12 mouse cellular contexts compared by ENCODE assay signal in the genomic region with DNA sequence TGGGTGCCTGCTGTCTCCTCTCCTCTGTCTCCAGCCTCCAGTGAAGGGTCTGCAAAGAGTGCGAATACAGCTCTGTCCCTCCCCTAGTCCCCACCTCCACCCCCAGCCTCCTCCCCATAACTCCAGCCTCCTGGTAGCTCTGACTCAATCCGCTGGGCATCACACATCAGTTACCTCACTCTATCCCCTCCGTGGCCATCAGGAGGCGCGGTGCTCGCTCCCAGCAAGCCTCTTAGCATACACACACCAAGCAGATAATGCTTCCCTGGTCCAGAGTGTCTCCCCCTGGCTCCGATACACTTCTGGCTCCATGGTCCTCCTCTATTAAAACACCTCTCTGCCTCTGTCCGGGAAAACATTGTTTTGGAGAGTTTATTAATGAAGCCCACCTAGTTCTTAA. TPM values are rescaled to one million over a fixed set of nuclear protein-coding genes. Genes with fewer than 3 reads are reported as not detected.
DNase-seq lines count a peak whose midpoint lies in the region; ATAC-seq and TF ChIP-seq lines count a peak whose summit lies in the region.
"Had no signal": no experiment of that assay in that cellular context is flagged by ENCODE, and none has a peak within 500 bp of the region (broad histone marks: within the 10 kb centered on the region; RNA-seq: fewer than 3 reads in every experiment).

No protein-coding gene starts in this region.

- H3K27ac ChIP-seq in kidney, embryonic 14.5 days (ENCODE audit: low read depth, low read length), result no peak overlapping the region
- H3K27ac ChIP-seq in embryonic facial prominence, embryonic 13.5 days, result peak overlapping the region; percentile 85
- H3K27ac ChIP-seq in thymus, adult 2 months (ENCODE audit: control insufficient read depth, insufficient read depth, low read length), result no peak overlapping the region
- H3K27ac ChIP-seq: heart, embryonic 15.5 days had no signal

- no peaks in the 10 kb centered on the region for H3K27me3 ChIP-seq in kidney, embryonic 14.5 days (ENCODE audit: control insufficient read depth, insufficient read depth, low read length)
- H3K27me3 ChIP-seq in embryonic facial prominence, embryonic 13.5 days, result no peaks in the 10 kb centered on the region
- H3K27me3 ChIP-seq in thymus, adult 2 months (ENCODE audit: control insufficient read depth, insufficient read depth, low read length), result no peaks in the 10 kb centered on the region
- H3K27me3 ChIP-seq: heart, embryonic 15.5 days; Patski had no signal

- WGBS in kidney, embryonic 14.5 days, result 16% methylated on average over 8 of the region's 8 CpGs
- 11% methylated on average over 8 of the region's 8 CpGs for WGBS in embryonic facial prominence, embryonic 13.5 days
- 47% methylated on average over 8 of the region's 8 CpGs for WGBS in thymus, adult 2 months

- H3K9me3 ChIP-seq in kidney, embryonic 14.5 days (ENCODE audit: control insufficient read depth, low read length), result no peaks in the 10 kb centered on the region
- H3K9me3 ChIP-seq in embryonic facial prominence, embryonic 13.5 days, result no peaks in the 10 kb centered on the region
- H3K9me3 ChIP-seq: heart, embryonic 15.5 days; midbrain, embryonic 12.5 days had no signal

- ATAC-seq in kidney, embryonic 14.5 days (ENCODE audit: low FRiP score, low TSS enrichment), result peak; percentile 18; the same call in 1 of the 2 replicates
- ATAC-seq in embryonic facial prominence, embryonic 13.5 days (ENCODE audit: insufficient number of reproducible peaks, insufficient read depth, low FRiP score, low TSS enrichment, low read depth), result no peak
- ATAC-seq: Patski had no signal

- no peak overlapping the region for H3K4me3 ChIP-seq in kidney, embryonic 14.5 days (ENCODE audit: low read length)
- no peak overlapping the region for H3K4me3 ChIP-seq in embryonic facial prominence, embryonic 13.5 days
- H3K4me3 ChIP-seq in thymus, adult 2 months (ENCODE audit: control insufficient read depth, insufficient read depth, low read length), result no peak overlapping the region
- H3K4me3 ChIP-seq: heart, embryonic 15.5 days; midbrain, embryonic 12.5 days had no signal

- peaks cover 12% of the 10 kb centered on the region for H3K4me1 ChIP-seq in kidney, embryonic 14.5 days (ENCODE audit: control insufficient read depth, insufficient read depth, low read length)
- peaks cover 39% of the 10 kb centered on the region for H3K4me1 ChIP-seq in embryonic facial prominence, embryonic 13.5 days
- peaks cover 11% of the 10 kb centered on the region for H3K4me1 ChIP-seq in thymus, adult 2 months (replicated peaks; ENCODE audit: control insufficient read depth, insufficient read depth, low read length)

- H3K36me3 ChIP-seq in kidney, embryonic 14.5 days (ENCODE audit: control insufficient read depth, insufficient read depth, low read length), result no peaks in the 10 kb centered on the region
- no peaks in the 10 kb centered on the region for H3K36me3 ChIP-seq in embryonic facial prominence, embryonic 13.5 days
- H3K36me3 ChIP-seq in thymus, adult 2 months (ENCODE audit: control insufficient read depth, insufficient read depth, low read length), result no peaks in the 10 kb centered on the region
- H3K36me3 ChIP-seq: heart, embryonic 15.5 days; midbrain, embryonic 12.5 days had no signal

- no peak overlapping the region for H3K4me2 ChIP-seq in kidney, embryonic 14.5 days (replicated peaks; ENCODE audit: low read depth, low read length)
- H3K4me2 ChIP-seq in embryonic facial prominence, embryonic 13.5 days, result peak overlapping the region; percentile 5; the same call in 1 of the 2 replicates
- H3K4me2 ChIP-seq: heart, embryonic 15.5 days; midbrain, embryonic 12.5 days had no signal

- DNase-seq in kidney, postnatal 36 days, result no peak
- DNase-seq in 3T3-L1 (ENCODE audit: low read depth, low spot score), result peak; percentile 42
- peak; percentile 57 for DNase-seq in ES-CJ7 (ENCODE audit: low read depth, low spot score)
- DNase-seq in right cerebral cortex, postnatal 10 days (ENCODE audit: low spot score in 2 of 2), result no peak
- DNase-seq in right cerebral cortex, adult 2 months (ENCODE audit: low spot score in 2 of 2), result no peak
- DNase-seq in thymus, adult 2 months, result no peak
- DNase-seq: left cerebral cortex, postnatal 4 days had no signal

- TF ChIP-seq CTCF in thymus, adult 2 months (IDR thresholded peaks at IDR 0.05; ENCODE audit: borderline replicate concordance, control insufficient read depth, extremely low read depth, insufficient read depth, low read length, poor library complexity), result no peak

- TF ChIP-seq POLR2A in thymus, adult 2 months (IDR thresholded peaks at IDR 0.05; ENCODE audit: control insufficient read depth, extremely low read depth, insufficient read depth, low read length, poor library complexity), result no peak

- no peak overlapping the region for H3K9ac ChIP-seq in kidney, embryonic 14.5 days (ENCODE audit: low read depth, low read length)
- no peak overlapping the region for H3K9ac ChIP-seq in embryonic facial prominence, embryonic 13.5 days
- H3K9ac ChIP-seq: heart, embryonic 15.5 days had no signal

RNA-seq across cellular contexts. Expression of a gene that starts 17.5 kb away (rescaled TPM):
- polyA plus RNA-seq in kidney, embryonic 14.5 days (2014; fragmentation: Nextera tagmentation; extraction: Ambion mirVana), result 2.0 and 3.6 TPM in 2 replicates
- 2.6 and 3.9 TPM in 2 replicates for polyA plus RNA-seq in embryonic facial prominence, embryonic 13.5 days (2015; fragmentation: Nextera tagmentation; extraction: Ambion mirVana)
- 1.1 and 1.2 TPM in 2 replicates for polyA plus RNA-seq in thymus, adult 2 months (2012; rRNA removed)

RNA-seq across cellular contexts. Expression of a gene that starts 45.3 kb away (rescaled TPM):
- 55.8 and 72.1 TPM in 2 replicates for polyA plus RNA-seq in kidney, embryonic 14.5 days (2014; fragmentation: Nextera tagmentation; extraction: Ambion mirVana)
- polyA plus RNA-seq in embryonic facial prominence, embryonic 13.5 days (2015; fragmentation: Nextera tagmentation; extraction: Ambion mirVana), result 45.9 and 46.4 TPM in 2 replicates
- polyA plus RNA-seq in thymus, adult 2 months (2012; rRNA removed), result 3.4 and 5.0 TPM in 2 replicates

RNA-seq across cellular contexts. Expression of a gene that starts 58.8 kb away (rescaled TPM):
- 1.1 TPM in 2 replicates for polyA plus RNA-seq in kidney, embryonic 14.5 days (2014; fragmentation: Nextera tagmentation; extraction: Ambion mirVana)
- 0.55 and 0.83 TPM in 2 replicates for polyA plus RNA-seq in embryonic facial prominence, embryonic 13.5 days (2015; fragmentation: Nextera tagmentation; extraction: Ambion mirVana)
- 0.81 and 1.0 TPM in 2 replicates for polyA plus RNA-seq in thymus, adult 2 months (2012; rRNA removed)
- polyA plus RNA-seq: heart, embryonic 15.5 days had no signal

Comparison
In these comparisons a context has a peak if more than half of its experiments do, and no peak if none do; other contexts are left out.
1. DNase-seq: peak in 3T3-L1 (single experiment) and ES-CJ7 (single experiment); none in kidney, postnatal 36 days (0 of 2), right cerebral cortex, postnatal 10 days (0 of 2), right cerebral cortex, adult 2 months (0 of 2) and thymus, adult 2 months (single experiment).